Mouse (Mus musculus) megakaryocyte, embryonic 14.5 days (primary cell): ENCODE data around the gene Adam22. TPM values are rescaled to one million over a fixed set of nuclear protein-coding genes. Genes with fewer than 3 reads are reported as not detected.

Experiments used
- H3K27me3 ChIP-seq: replicated peaks from 2 replicates; pipeline ENCODE3; 2012; ENCODE audit warnings: inconsistent platforms
- H3K36me3 ChIP-seq: replicated peaks from 2 replicates; pipeline ENCODE3; 2012; ENCODE audit warnings: low read length, inconsistent platforms, mixed read lengths
- H3K4me1 ChIP-seq: 2 replicates; pipeline ENCODE4 v1.6.1; 2012; ENCODE audit warnings: inconsistent platforms
- H3K4me3 ChIP-seq: replicated peaks from 2 replicates; pipeline ENCODE3; 2012; ENCODE audit warnings: moderate library complexity, mild to moderate bottlenecking, inconsistent platforms
- H3K9me3 ChIP-seq: 2 replicates; pipeline ENCODE4 v1.6.1; 2012; ENCODE audit warnings: inconsistent platforms
- FLI1 ChIP-seq: IDR thresholded peaks from 2 replicates; pipeline ENCODE4 v1.6.1; 2012; ENCODE audit warnings: low read length, inconsistent platforms, mixed read lengths
- GATA1 ChIP-seq: IDR thresholded peaks from 3 replicates; pipeline ENCODE4 v1.6.1; 2012; ENCODE audit warnings: mixed read lengths, low read length, inconsistent platforms, borderline replicate concordance
- polyA plus RNA-seq: library from polyadenylated mRNA; stranded (reverse); fragments of >175 nt; gene quantifications from 2 replicates; pipeline ENCODE4 v1.2.3, GENCODE M21; 2012; ENCODE audit warnings: low replicate concordance; ENCODE audit not compliant: insufficient read depth

The Adam22 gene
- polyA plus RNA-seq: 0.03 TPM in 1 of 2 replicates, not detected in the other

DNA sequence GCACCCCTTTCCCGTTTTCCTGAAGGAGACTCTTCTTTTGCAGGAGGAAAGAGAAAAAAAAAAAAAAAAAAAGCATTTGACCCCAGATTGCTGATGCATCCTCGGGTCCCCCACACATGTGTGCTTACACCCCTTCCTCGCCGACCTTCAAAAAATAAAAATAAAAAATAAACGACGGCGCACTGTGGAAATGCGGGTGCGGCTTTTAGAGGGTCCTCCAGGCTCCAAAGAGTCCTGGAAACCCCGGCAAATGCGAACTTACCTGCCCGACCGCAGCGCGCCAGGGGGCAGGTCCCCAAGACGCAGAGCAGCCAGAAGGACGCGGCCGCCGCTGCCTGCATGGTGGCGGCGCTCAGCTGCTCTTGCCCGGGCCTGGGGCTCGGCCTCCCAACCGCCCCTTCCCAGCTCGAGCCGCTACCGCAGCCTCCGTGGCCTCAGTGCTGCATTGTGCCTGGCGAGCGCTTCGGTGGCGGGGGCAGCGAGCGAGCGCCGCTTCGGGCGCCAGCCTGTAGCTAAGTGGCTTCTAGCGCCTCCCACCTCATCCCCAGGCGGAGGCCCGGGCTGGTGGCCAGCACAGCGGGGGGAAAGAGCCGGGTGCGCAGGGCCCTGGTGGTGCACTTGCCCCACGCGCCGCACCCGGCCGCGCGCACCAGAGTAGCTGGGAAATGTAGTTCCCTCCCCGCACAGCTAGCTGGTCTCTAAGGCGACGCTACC is at the start of gene Adam22:
Gene Adam22, minus strand, starts transcription at position 547 of the 714 bp plus-strand sequence.
- H3K4me3 ChIP-seq: peak within 1 kb of the TSS; percentile 88
- H3K4me1 ChIP-seq: peaks cover 14% of the 10 kb centered on the region
- peaks cover 29% of the 10 kb centered on the region for H3K27me3 ChIP-seq
- TF ChIP-seq FLI1 (no peak), GATA1 (no peak)
- H3K9me3 ChIP-seq: peaks cover 16% of the 10 kb centered on the region
- no peaks in the 10 kb centered on the region for H3K36me3 ChIP-seq

DNA sequence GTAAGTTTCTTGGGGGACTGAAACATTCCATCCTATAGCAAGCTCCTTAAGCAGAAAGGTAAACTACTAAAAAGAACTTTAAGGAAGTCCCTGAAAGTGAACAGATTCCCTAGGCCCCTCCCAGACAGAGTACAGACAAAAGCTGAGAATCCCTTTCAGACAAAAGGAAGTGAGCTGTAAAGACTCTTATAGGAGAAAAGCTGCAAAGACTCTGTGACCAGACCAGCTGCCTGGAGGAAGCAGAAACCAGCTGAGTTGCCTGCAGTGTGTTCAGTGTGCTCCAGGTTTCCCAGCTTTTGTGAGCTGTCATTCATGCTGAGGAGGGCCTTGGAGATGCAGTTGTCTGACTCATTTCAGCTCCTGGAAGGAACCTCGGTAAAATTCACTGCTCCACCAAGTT is 49.5 kb upstream of the Adam22 start:
- Histone ChIP-seq H3K27me3 (no peaks in the 10 kb centered on the region), H3K36me3 (peaks cover 47% of the 10 kb centered on the region)

DNA sequence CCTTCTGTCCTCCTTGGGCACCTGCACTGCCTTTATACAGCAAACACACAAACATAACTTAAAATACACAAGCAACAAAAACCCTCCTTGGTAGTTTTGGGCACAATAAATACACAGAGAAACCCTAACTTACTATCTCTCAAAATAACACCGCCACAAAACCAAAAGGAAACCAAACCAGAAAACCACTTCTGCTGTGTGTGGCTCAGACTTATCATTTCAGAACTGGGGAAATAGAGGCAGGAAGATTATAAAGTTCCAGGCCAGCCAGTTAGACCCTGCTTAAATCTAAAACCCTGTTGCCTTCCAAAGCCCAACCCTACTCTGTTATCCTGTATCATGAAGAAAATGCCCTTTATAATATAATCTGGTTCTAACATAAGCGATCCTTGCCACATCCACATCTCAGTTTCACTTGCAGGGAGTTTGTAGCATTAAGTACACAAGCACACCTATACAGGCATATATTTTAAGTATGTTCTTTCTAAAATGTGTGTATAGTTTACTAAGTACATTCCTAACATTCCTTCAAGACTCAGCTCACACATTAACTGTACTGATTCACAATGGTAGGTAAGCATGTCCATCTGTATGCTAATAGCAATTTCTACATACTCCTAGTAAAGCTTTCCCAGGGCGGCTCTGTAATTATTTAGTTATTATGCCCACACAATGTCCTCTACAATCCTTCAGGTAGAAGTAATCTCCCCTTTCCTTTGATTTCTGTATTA is 48.9 kb upstream of the Adam22 start:
- Histone ChIP-seq H3K9me3 (no peaks in the 10 kb centered on the region), H3K4me1 (peaks cover 37% of the 10 kb centered on the region), H3K27me3 (no peaks in the 10 kb centered on the region), H3K4me3 (peak overlapping the region; percentile 72), H3K36me3 (peaks cover 50% of the 10 kb centered on the region)
- TF ChIP-seq FLI1 (no peak), GATA1 (no peak)

More for the DNA sequence above, 49.5 kb upstream of the Adam22 start:
- H3K4me3 ChIP-seq: no peak overlapping the region
- peaks cover 37% of the 10 kb centered on the region for H3K4me1 ChIP-seq
- H3K9me3 ChIP-seq: no peaks in the 10 kb centered on the region
- TF ChIP-seq FLI1 (no peak), GATA1 (no peak)

DNA sequence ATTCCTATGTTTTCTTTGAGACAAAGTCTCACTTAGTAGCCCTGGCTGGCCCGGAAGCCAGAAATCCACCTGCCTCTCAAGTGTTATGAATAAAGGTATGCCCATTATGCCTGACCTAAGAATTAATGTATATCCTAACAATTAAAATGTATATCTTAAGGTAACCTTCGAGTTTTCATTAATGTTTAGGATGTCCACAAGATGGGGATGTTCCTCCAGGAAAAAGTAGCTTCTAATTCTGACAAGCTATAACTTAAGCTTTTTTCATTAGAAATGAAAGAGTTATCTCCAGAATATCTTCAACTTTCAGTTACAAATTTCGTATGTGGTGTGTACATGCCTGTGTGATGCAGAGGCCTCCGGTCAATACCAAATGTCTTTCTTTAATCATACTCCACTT is 40.8 kb upstream of the Adam22 start:
- Histone ChIP-seq H3K27me3 (no peaks in the 10 kb centered on the region), H3K4me1 (no peaks in the 10 kb centered on the region), H3K36me3 (peaks cover 75% of the 10 kb centered on the region), H3K4me3 (no peak overlapping the region), H3K9me3 (no peaks in the 10 kb centered on the region)
- TF ChIP-seq FLI1 (no peak), GATA1 (no peak)

- H3K9me3 ChIP-seq: no peaks in the 10 kb centered on the region
- peaks cover 72% of the 10 kb centered on the region for H3K36me3 ChIP-seq
- H3K27me3 ChIP-seq: no peaks in the 10 kb centered on the region
- H3K4me3 ChIP-seq: no peak overlapping the region
- no peaks in the 10 kb centered on the region for H3K4me1 ChIP-seq
- TF ChIP-seq FLI1 (no peak), GATA1 (no peak)
These were observed 29.8 kb upstream of the Adam22 start for GRCm38 (mm10) chr5:8397587-8398249.

DNA sequence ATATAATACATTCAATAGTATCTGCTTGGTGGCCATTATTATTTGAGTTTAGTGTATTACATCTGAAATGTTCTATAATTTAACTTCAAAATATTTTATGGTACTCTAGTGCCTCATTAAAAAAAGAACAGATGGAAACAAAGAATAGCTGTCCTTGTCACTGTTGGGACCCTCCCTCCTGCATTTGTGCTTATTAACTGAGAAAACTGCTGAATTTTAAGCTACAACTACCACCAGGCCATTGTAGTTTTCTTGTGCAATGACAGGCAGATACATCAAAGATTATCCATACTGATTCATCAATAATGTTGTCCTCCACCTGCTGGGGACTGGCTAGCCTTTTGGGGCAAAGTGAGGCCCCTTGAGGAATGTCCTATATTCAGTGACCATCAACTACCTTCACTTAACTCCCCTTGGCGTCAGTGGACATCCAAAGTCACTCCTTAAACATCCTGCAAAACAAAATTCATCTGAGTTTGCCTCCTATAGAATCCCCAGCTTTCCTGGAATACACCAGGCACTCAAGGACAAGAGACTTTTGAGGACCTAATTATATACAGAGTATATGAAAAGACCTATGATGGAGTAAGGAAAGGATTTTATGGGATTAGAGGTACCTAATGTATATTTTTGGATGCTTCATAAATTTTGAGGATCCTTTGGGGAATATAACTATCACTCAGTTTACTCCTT is 26.1 kb upstream of the Adam22 start:
- TF ChIP-seq GATA1 (no peak), FLI1 (no peak)
- no peak overlapping the region for H3K4me3 ChIP-seq

DNA sequence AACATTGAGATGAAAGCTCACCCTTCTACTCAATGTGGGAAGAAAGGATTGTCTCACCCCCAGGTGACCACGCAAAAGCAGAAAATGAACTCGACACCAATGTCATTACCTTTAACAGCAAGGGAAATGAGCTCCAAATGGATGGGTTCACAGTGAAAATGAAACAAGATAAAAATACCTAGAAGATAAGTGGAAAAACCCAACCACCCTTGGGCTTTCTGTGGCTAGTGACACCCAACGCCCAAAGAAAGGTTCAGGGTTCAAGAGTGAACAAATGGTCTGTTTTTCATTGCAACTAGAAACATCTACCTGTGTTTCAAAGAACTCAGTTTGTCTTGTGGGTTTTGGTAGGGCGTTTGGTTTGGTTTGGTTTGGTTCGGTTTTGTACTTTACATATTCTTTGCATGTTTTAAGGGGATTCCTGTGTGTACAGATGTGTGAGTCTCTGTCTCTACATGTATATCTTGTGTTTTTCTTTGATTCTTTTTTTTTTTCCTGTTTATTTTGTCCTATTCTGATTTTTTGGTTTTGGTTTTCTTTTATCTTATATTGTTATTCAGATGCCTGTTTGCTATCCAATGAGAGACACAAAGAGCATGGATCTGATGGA is 6.4 kb upstream of the Adam22 start:
- no peaks in the 10 kb centered on the region for H3K36me3 ChIP-seq
- peaks cover 3% of the 10 kb centered on the region; the same call in 1 of the 2 replicates for H3K9me3 ChIP-seq
- H3K27me3 ChIP-seq: no peaks in the 10 kb centered on the region
- no peak overlapping the region for H3K4me3 ChIP-seq
- TF ChIP-seq FLI1 (no peak), GATA1 (no peak)
- no peaks in the 10 kb centered on the region for H3K4me1 ChIP-seq

More for the DNA sequence above, 26.1 kb upstream of the Adam22 start:
- H3K9me3 ChIP-seq: no peaks in the 10 kb centered on the region
- no peaks in the 10 kb centered on the region for H3K27me3 ChIP-seq
- no peaks in the 10 kb centered on the region for H3K4me1 ChIP-seq
- H3K36me3 ChIP-seq: peaks cover 41% of the 10 kb centered on the region

- H3K9me3 ChIP-seq: peaks cover 4% of the 10 kb centered on the region
- H3K4me3 ChIP-seq: no peak overlapping the region
- TF ChIP-seq GATA1 (no peak), FLI1 (no peak)
- no peaks in the 10 kb centered on the region for H3K36me3 ChIP-seq
- no peaks in the 10 kb centered on the region for H3K4me1 ChIP-seq
- peaks cover 7% of the 10 kb centered on the region for H3K27me3 ChIP-seq
These were observed 5.5 kb upstream of the Adam22 start for GRCm38 (mm10) chr5:8373415-8373814.

GRCm38 (mm10) chr5:8368781-8369180 is 821 bp upstream of the Adam22 start:
- H3K4me3 ChIP-seq: no peak overlapping the region
- H3K9me3 ChIP-seq: peaks cover 16% of the 10 kb centered on the region
- peaks cover 14% of the 10 kb centered on the region for H3K4me1 ChIP-seq
- TF ChIP-seq FLI1: no peak
- no peak for TF ChIP-seq GATA1
- H3K27me3 ChIP-seq: peaks cover 29% of the 10 kb centered on the region
- no peaks in the 10 kb centered on the region for H3K36me3 ChIP-seq
